Mouse (Mus musculus): Measurements from ENCODE around the gene Tmem191c.

Gene Tmem191c

GRCm38 (mm10) chr16:17329848-17330570 is 54.1 kb downstream of the Tmem191c start:
- DNase-seq (ENCODE audit: low spot score in 2 of 2) = no peak

- no peak for DNase-seq (ENCODE audit: low spot score in 2 of 2)
Measured at GRCm38 (mm10) chr16:17331116-17331515, 55.2 kb downstream of the Tmem191c start, which contains the start of gene Serpind1. Gene Serpind1 (plus strand): TSS chr16:17331371.

- DNase-seq (ENCODE audit: low spot score in 2 of 2) = no peak
Measured at GRCm38 (mm10) chr16:17331855-17332254, 56.0 kb downstream of the Tmem191c start.
